Mouse (Mus musculus) ES-Bruce4 (cell line): ENCODE results near the gene Pus10.

Experiments used
- CTCF ChIP-seq: IDR thresholded peaks from one replicate; pipeline ENCODE4 v1.8.1; 2011; ENCODE audit warnings: low read depth, low read length
- EP300 ChIP-seq: IDR thresholded peaks from 2 replicates; pipeline ENCODE4 v1.6.1; 2011; ENCODE audit warnings: low read depth, low read length; ENCODE audit not compliant: insufficient read depth
- POLR2A ChIP-seq: IDR thresholded peaks from one replicate; pipeline ENCODE4 v1.8.1; 2011; ENCODE audit warnings: low read length; ENCODE audit not compliant: insufficient read depth

- TF ChIP-seq CTCF (no peak), POLR2A (no peak), EP300 (no peak)
These were observed 17.6 kb upstream of the Pus10 start for GRCm38 (mm10) chr11:23647835-23648234.
